Mouse (Mus musculus) intestine, postnatal 0 days (tissue): Measurements from ENCODE around the gene Eno1. TPM values are rescaled to one million over a fixed set of nuclear protein-coding genes. Genes with fewer than 3 reads are reported as not detected.
A peak's percentile ranks its signal among the peaks of the same experiment; 100 is the strongest.

Experiments used
- ATAC-seq: fragments of 200-750 bp; cut with Nextera tagmentation; 2 replicates; pipeline ENCODE4 v1.8.0; 2017; ENCODE audit warnings: mild to moderate bottlenecking, moderate TSS enrichment, moderate library complexity
- H3K27ac ChIP-seq: fragments of 300-500 bp; sonication (generic); 2 replicates; pipeline ENCODE4 v1.5.1; 2014; ENCODE audit warnings: mild to moderate bottlenecking, low read depth, low read length, moderate library complexity
- H3K27me3 ChIP-seq: fragments of 300-500 bp; sonication (generic); replicated peaks from 2 replicates; pipeline ENCODE4 v1.6.1; 2014; ENCODE audit warnings: low read length, mixed read lengths; ENCODE audit not compliant: control insufficient read depth, insufficient read depth
- H3K36me3 ChIP-seq: fragments of 300-500 bp; sonication (generic); 2 replicates; pipeline ENCODE4 v1.6.1; 2014; ENCODE audit warnings: mild to moderate bottlenecking, moderate library complexity; ENCODE audit not compliant: control insufficient read depth, insufficient read depth
- H3K4me1 ChIP-seq: fragments of 300-500 bp; sonication (generic); replicated peaks from 2 replicates; pipeline ENCODE4 v1.6.1; 2014; ENCODE audit warnings: antibody characterized with exemption, low read length, mixed read lengths; ENCODE audit not compliant: control insufficient read depth, insufficient read depth
- H3K4me2 ChIP-seq: fragments of 300-500 bp; sonication (generic); replicated peaks from 2 replicates; pipeline ENCODE4 v1.6.1; 2014; ENCODE audit warnings: low read depth, mild to moderate bottlenecking, moderate library complexity
- H3K4me3 ChIP-seq: fragments of 300-500 bp; sonication (generic); 2 replicates; pipeline ENCODE4 v1.5.1; 2014; ENCODE audit warnings: low read depth, low read length
- H3K9ac ChIP-seq: fragments of 300-500 bp; sonication (generic); 2 replicates; pipeline ENCODE4 v1.6.1; 2014; ENCODE audit warnings: mild to moderate bottlenecking, low read depth, low read length
- H3K9me3 ChIP-seq: fragments of 300-500 bp; sonication (generic); 2 replicates; pipeline ENCODE4 v1.6.1; 2016; ENCODE audit warnings: mixed run types; ENCODE audit not compliant: control insufficient read depth
- CTCF ChIP-seq: sonication (generic); IDR thresholded peaks from 2 replicates; pipeline ENCODE4 v1.5.1; 2016; ENCODE audit warnings: low read depth, mild to moderate bottlenecking, control low read depth, antibody characterized with exemption, moderate library complexity
- WGBS: fragments of 180-500 bp; shearing (Covaris S2); extraction: QIAGEN DNeasy Blood & Tissue Kit; methylation state at CpG from one replicate; pipeline ENCODE4 v1.1.7; 2014; 5-methylcytosine and 5-hydroxymethylcytosine counted together
- polyA plus RNA-seq: library from polyadenylated mRNA; unstranded; fragments of >200 nt; fragmentation: Nextera tagmentation; extraction: Ambion mirVana; gene quantifications from 2 replicates; pipeline ENCODE4 v1.2.1, GENCODE M21; 2015

Gene Eno1
- polyA plus RNA-seq, 1 experiment from 2014 or later: 733 TPM

DNA sequence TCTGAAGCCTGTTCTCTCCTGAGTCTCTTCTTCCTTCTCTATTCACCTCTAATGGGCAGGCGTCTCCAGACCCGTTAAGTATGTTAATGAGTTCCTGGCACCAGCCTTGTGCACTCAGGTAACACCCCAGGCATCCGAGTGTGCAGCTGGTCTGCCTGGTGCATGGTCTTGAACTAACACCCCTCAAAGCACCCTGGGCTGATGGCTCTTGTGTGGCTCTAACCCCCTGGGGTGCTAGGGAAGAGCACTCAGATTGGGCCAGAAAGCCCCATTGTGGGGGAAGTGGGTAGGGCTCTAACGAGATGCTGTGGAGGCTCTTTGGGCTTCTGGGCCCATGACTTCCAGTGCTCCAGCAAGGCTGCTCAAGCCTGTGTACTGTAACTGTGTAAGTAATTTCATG is 5.2 kb downstream of the Eno1 start:
- no peak for ATAC-seq
- Histone ChIP-seq H3K9ac (no peak overlapping the region), H3K4me2 (no peak overlapping the region), H3K27me3 (no peaks in the 10 kb centered on the region), H3K4me1 (0 out of 2 replicates have a peak, but pooled peaks cover 8% of the 10 kb centered on the region), H3K9me3 (no peaks in the 10 kb centered on the region), H3K4me3 (no peak overlapping the region), H3K27ac (no peak overlapping the region), H3K36me3 (peaks cover 61% of the 10 kb centered on the region)
- 71% methylated on average over 4 of the region's 4 CpGs for WGBS
- no peak for TF ChIP-seq CTCF

DNA sequence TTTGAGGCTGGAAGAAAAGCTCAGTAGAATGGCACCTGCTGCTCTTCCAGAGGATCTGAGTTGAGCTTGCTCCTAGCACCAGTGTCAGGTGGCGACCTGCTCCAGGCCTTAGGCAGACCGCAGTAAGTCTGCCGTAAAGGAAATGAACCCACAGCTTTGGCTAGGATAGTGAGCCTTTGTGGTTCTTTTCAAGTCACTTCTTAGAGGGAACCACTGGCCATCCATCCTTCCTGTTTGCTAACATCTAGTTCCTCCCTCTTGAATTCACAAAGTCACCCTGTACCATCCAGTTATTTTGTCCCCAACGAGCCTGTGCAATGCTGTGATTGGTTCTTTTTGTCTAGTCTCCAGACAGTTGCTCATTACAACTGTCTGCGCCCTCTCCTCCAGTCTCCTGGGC is 6.2 kb downstream of the Eno1 start:
- Histone ChIP-seq H3K36me3 (peaks cover 72% of the 10 kb centered on the region), H3K9ac (no peak overlapping the region), H3K4me1 (0 out of 2 replicates have a peak, but pooled peaks cover 8% of the 10 kb centered on the region), H3K27ac (no peak overlapping the region), H3K4me3 (no peak overlapping the region), H3K27me3 (no peaks in the 10 kb centered on the region), H3K9me3 (no peaks in the 10 kb centered on the region), H3K4me2 (no peak overlapping the region)
- WGBS: 82% methylated on average over 5 of the region's 5 CpGs
- TF ChIP-seq CTCF: no peak
- no peak for ATAC-seq

DNA sequence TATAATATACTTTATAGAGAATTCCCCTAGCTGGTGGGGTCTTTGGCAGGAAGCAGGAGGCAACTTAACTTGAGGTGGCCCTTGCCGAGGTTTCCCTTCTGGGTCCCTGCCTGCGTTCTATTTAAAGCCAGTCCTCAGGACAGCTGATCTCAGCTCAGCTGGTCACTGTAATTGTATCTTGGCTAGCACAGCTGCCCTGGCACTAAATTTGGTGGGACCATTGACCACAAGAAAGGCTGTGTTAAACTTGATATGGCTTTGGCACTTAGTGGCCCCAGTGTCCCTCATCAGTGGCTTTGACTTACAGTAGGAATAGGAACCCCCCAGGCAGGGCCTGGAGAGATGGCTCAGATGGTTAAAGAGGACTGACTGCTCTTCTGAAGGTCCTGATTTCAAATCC is 9.4 kb downstream of the Eno1 start:
- Histone ChIP-seq H3K4me2 (no peak overlapping the region), H3K4me3 (no peak overlapping the region), H3K27ac (no peak overlapping the region), H3K4me1 (no peaks in the 10 kb centered on the region), H3K9ac (no peak overlapping the region), H3K27me3 (no peaks in the 10 kb centered on the region), H3K36me3 (peaks cover 94% of the 10 kb centered on the region), H3K9me3 (no peaks in the 10 kb centered on the region)
- no peak for ATAC-seq
- TF ChIP-seq CTCF: no peak
- WGBS: 75% methylated on average over 2 of the region's 2 CpGs

DNA sequence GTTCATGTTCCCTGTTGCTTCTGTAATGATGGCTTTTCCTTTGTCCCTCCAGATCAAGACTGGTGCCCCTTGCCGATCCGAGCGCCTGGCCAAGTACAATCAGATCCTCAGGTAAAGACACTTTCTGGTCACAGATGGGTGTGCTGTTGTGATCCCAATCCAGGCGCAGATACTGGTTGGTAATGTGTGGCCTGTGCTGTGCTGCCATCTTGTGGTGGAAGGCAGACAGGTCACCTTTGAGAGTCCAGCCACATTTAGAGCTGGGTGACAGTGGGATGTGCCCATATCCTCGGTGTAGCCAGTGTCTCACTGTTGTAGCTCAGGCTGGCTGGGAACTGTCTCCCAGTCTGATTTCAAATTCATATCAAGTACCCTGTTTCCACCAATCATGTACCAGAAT is 11.5 kb downstream of the Eno1 start:
- Histone ChIP-seq H3K9me3 (no peaks in the 10 kb centered on the region), H3K36me3 (peaks cover 74% of the 10 kb centered on the region), H3K4me2 (no peak overlapping the region), H3K27me3 (no peaks in the 10 kb centered on the region), H3K4me1 (no peaks in the 10 kb centered on the region), H3K4me3 (no peak overlapping the region), H3K9ac (no peak overlapping the region), H3K27ac (no peak overlapping the region)
- peak; percentile 36; the same call in 1 of the 2 replicates for ATAC-seq
- TF ChIP-seq CTCF: peak; percentile 99
- 52% methylated on average over 5 of the region's 5 CpGs for WGBS

DNA sequence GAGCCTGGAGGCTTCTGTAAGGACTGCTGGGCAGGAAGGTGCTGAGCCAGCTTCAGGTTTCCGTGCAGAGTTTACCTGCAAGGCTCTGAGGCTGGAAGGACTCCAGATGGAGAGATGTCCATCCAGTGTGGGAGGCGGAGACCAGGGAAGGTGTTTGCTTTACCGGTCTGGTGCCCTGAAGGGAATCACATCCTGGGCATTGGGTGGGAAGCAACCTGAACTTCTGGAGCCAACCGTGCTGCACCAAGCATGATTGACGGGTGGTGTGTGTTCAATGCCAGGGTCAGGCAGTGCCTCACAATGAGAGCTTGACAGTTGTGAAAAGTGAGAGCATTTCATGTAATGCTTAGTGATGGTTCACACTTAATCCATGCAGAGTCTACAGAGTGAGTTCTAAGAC is 12.4 kb downstream of the Eno1 start:
- Histone ChIP-seq H3K36me3 (peaks cover 65% of the 10 kb centered on the region), H3K9me3 (no peaks in the 10 kb centered on the region), H3K4me2 (no peak overlapping the region), H3K27me3 (no peaks in the 10 kb centered on the region), H3K9ac (no peak overlapping the region), H3K4me1 (no peaks in the 10 kb centered on the region), H3K4me3 (no peak overlapping the region), H3K27ac (peak overlapping the region; percentile 4; the same call in 1 of the 2 replicates)
- no peak for ATAC-seq
- WGBS: 77% methylated on average over 5 of the region's 5 CpGs
- TF ChIP-seq CTCF: no peak

GRCm38 (mm10) chr4:150249731-150250270 is 13.3 kb downstream of the Eno1 start:
- Histone ChIP-seq H3K36me3 (peaks cover 56% of the 10 kb centered on the region), H3K4me1 (no peaks in the 10 kb centered on the region), H3K27me3 (no peaks in the 10 kb centered on the region), H3K9ac (no peak overlapping the region), H3K4me3 (no peak overlapping the region), H3K9me3 (no peaks in the 10 kb centered on the region), H3K4me2 (no peak overlapping the region), H3K27ac (no peak overlapping the region)
- no peak for TF ChIP-seq CTCF
- WGBS: 67% methylated on average over 5 of the region's 5 CpGs
- ATAC-seq: no peak
